Mouse (Mus musculus) lung, postnatal 0 days (tissue): Measurements from ENCODE around the gene Shoc2.
A peak's percentile ranks its signal among the peaks of the same experiment; 100 is the strongest.

Experiments
- CTCF ChIP-seq: IDR thresholded peaks from 2 replicates; pipeline ENCODE4 v1.5.1; 2016; ENCODE audit warnings: antibody characterized with exemption, mild to moderate bottlenecking
- EP300 ChIP-seq: IDR thresholded peaks from 2 replicates; pipeline ENCODE4 v1.6.1; 2016; ENCODE audit warnings: antibody characterized with exemption, mild to moderate bottlenecking, control low read depth

GRCm38 (mm10) chr19:53983336-53983735, 39.2 kb downstream of the Shoc2 start:
- TF ChIP-seq CTCF (peak; percentile 38), EP300 (no peak)
